Mouse (Mus musculus) megakaryocyte, embryonic 14.5 days (primary cell): ENCODE results near the gene Rpusd2.

Source experiments
- FLI1 ChIP-seq: IDR thresholded peaks from 2 replicates; pipeline ENCODE4 v1.6.1; 2012; ENCODE audit warnings: low read length, inconsistent platforms, mixed read lengths
- GATA1 ChIP-seq: IDR thresholded peaks from 3 replicates; pipeline ENCODE4 v1.6.1; 2012; ENCODE audit warnings: mixed read lengths, low read length, inconsistent platforms, borderline replicate concordance

DNA sequence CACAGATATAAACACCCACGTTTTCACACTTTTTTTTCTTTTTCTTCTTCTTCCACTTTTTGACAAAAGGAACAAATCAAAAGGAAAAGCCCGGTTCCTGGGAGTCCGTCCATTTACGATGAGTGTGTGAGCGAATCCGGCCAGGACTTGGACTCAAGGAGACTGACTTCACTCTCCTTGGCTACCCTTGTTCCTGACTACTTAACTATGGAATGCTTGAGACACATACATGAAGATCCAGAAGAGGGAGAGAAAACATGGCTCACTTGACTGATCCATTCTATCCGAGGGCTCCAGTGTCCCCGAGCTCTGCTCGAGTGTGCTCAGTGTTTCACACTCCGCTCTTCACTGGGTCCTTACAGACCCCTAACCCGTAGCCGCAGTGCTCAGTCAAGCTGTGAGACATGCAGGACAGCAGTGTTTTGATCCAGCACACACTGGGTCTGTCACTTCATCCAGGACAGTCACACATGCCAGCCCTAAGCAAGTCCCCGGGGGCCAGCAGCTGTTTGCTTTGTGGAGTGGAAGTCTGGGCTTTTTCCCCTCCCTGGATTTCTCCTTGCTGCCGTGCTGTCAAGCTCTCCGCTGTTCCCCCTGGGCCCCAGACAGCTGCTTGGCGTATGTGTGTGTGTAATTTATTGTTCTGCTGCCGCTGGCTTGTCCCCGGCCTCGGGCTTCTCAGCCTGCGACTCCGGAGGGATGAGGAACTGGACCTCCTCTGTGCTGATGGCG is 16.0 kb upstream of the Rpusd2 start:
- no peak for TF ChIP-seq GATA1
- TF ChIP-seq FLI1, result no peak
